Mouse (Mus musculus) monocyte, adult 2 months (primary cell): Measurements from ENCODE around the gene Slc37a4.
"Not testable (repeated sequence)": the region's sequence is repeated elsewhere in the genome, so short reads cannot be mapped to it uniquely, and the experiment has no call there.

Source experiments
- DNase-seq, 2 experiments: peaks; one replicate each; pipeline ENCODE4 v3.0.0; 2022; ENCODE audit warnings: low spot score in 2 of 2, low read depth in 1 of 2

Slc37a4 gene

DNA sequence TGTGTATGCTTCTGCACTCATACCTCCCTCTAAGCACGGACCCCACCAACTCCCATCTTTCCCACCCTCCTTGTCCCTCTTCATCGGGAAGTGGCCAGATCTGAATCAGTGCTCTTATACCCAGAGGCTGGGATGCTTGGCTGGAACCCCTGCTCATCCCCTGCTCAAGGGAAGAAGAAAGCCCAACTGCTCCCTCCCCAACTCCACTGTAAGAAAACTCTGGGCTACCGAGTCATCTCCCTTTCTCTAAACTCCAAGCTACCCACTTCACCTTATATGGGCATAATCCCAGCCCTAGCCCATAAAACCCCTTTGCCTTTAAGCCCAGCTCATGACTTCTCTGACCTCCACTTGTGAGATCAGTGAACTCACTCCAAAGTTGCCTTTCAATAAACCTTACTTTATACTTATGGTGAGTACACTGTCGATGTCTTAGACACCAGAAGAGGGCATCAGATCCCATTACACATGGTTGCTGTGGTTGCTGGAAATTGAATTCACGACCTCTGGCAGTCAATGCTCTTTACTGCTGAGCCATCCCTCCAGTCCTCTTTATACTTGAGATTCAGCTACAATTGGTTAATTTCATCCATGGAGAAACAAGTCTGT is 36.0 kb downstream of the Slc37a4 start:
- DNase-seq, result no peak

DNA sequence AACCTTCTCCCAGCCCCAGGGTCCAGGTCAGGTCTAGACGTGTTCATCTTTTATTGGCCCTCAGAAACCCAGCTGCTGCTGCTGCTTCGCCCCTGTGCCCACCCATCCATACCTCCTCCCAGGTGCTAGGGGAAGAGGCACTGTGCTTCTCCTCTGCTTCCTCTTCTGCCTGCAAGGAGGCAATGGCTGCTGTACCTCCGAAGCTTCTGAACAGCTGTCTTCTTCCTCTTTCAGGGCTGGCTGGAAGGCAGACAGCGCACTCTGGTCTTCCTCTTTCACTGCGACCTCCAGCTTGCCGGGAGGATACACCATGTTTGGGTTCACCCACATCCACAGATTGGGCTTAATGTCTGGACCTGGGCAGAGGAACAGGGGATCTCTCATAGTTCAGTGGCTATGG is 39.1 kb downstream of the Slc37a4 start:
- peak; percentile 44 to 56 for DNase-seq

DNA sequence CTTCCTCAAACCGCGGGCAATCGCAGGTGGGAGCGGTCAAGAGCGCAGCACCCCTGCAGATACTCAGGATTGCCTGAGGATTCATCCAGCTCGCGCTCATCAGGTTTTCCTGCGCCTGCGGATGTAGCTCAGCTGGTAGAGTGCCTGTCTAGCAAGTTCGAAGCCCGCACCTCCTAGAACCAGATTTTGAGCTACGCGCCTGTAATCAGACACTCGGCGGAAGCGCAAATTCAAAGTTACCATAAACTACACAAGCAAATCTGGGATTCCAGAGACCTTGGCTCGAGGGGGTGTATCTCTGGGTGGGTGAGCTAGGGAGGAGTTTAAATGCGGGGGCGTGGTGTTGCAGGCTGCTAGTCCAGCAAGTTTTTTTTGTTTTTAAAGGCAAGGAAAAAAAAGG is 44.3 kb downstream of the Slc37a4 start, which contains the start of gene Foxr1:
TSS of gene Foxr1 (minus strand) at position 176 of the 400 bp plus-strand sequence.
- no peak for DNase-seq

DNA sequence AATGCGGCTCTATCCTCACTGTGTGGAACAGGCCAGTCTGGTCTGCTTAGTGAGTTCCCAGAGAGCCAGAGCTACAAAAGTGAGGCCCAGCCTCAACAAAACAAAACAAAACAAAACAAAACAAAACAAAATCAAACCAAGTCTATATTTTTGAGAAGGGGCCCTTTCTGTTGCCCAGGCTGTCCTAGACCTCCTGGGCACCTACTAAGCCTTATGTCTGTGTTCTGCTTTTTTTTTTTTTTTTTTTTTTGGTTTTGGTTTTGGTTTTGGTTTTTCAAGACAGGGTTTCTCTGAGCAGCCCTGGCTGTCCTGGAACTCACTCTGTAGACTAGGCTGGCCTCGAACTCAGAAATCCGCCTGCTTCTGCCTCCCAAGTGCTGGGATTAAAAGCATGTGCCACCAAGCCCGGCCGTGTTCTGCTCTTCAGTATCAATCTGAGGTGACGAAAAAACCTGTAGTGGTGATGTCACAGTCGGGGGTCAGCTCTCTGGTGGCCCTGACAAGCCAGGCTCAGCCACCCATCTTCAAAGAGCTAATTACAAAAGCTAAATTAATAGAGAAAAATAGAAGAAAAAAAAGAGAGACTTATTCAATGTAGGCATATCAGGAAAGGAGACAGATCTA is 47.9 kb downstream of the Slc37a4 start:
- not testable (repeated sequence) for DNase-seq

DNA sequence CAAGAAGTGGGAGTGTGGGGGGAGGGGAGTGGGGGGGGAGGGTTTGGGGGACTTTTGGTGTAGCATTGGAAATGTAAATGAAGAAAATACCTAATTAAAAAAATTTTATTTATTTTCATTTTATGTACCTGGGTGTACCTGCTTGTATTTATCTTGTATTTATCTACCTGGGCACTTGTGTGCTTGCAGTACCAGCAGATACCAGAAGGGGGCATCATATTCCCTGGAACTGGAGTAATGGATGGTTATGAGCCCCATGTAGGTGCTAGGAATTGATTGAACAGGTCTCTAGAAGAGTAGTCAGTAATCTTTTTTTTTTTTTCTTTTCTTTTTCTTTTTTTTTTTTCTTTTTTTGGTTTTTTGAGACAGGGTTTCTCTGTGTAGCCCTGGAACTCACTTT is 53.7 kb downstream of the Slc37a4 start:
- DNase-seq, result no peak
